Mouse (Mus musculus): ENCODE results near the gene Ipo9. TPM values are rescaled to one million over a fixed set of nuclear protein-coding genes. Genes with fewer than 3 reads are reported as not detected.

Gene Ipo9
- polyA plus RNA-seq, 1 experiment: 166 TPM

DNA sequence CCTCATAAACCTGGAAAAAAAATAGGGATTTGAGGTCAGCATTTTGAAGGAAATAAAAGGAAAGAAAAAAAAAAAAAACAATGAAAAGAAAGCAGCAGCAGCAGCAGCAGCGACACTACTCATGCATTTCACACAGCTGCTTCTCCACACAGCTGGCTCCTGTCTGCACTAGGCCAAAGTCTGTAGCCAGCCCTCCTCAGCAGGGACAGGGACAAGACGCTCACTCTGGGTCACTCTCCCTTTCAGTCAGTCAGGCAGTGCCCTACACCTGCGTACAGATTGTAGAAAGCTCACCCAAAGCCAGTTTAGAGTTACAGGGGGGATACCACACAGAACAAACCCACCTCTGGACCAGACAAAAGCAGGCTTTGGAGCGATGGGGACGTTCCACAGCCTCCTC, 27.6 kb upstream of the Ipo9 start:
- H3K27ac ChIP-seq (ENCODE audit: control insufficient read depth, insufficient read depth, low read length): no peak overlapping the region
- 97% methylated on average over 5 of the region's 5 CpGs for whole genome bisulfite sequencing
- no peaks in the 10 kb centered on the region for H3K4me1 ChIP-seq (replicated peaks; ENCODE audit: control insufficient read depth, insufficient read depth, low read length)
- TF ChIP-seq POLR2A (IDR thresholded peaks at IDR 0.05; ENCODE audit: control insufficient read depth, extremely low read depth, insufficient read depth, low read length, poor library complexity) (no peak), CTCF (IDR thresholded peaks at IDR 0.05; ENCODE audit: borderline replicate concordance, control insufficient read depth, extremely low read depth, insufficient read depth, low read length, poor library complexity) (no peak)
- no peaks in the 10 kb centered on the region for H3K27me3 ChIP-seq (ENCODE audit: control insufficient read depth, insufficient read depth, low read length)
- no peak for DNase-seq
- no peak overlapping the region for H3K4me3 ChIP-seq (ENCODE audit: control insufficient read depth, insufficient read depth, low read length)
- no peaks in the 10 kb centered on the region for H3K36me3 ChIP-seq (ENCODE audit: control insufficient read depth, insufficient read depth, low read length)

DNA sequence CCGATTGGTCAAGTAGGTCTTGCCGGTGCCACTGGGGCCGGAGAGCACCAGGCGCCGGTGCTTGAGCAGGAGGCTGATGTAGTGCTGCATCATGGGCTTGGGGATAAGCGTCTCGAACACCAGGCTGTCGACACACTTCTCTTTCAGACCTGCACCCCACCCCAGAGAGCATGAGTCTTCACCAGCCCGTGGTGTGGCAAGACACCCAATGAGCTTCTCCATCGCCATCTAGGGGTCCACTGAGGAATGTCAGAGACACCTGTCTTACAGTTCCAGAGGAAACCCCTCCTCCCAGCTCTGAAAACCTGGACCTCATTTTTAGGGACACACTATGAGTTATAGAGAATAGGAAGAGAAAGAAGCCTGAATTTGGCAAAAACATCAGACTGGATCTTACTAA, 22.0 kb upstream of the Ipo9 start:
- 61% methylated on average over 10 of the region's 10 CpGs for WGBS
- no peaks in the 10 kb centered on the region for H3K4me1 ChIP-seq (replicated peaks; ENCODE audit: control insufficient read depth, insufficient read depth, low read length)
- H3K36me3 ChIP-seq (ENCODE audit: control insufficient read depth, insufficient read depth, low read length): no peaks in the 10 kb centered on the region
- no peak overlapping the region for H3K27ac ChIP-seq (ENCODE audit: control insufficient read depth, insufficient read depth, low read length)
- H3K27me3 ChIP-seq (ENCODE audit: control insufficient read depth, insufficient read depth, low read length): no peaks in the 10 kb centered on the region
- no peak overlapping the region for H3K4me3 ChIP-seq (ENCODE audit: control insufficient read depth, insufficient read depth, low read length)
- peak; percentile 62 for DNase-seq
- TF ChIP-seq CTCF (IDR thresholded peaks at IDR 0.05; ENCODE audit: borderline replicate concordance, control insufficient read depth, extremely low read depth, insufficient read depth, low read length, poor library complexity) (no peak), POLR2A (IDR thresholded peaks at IDR 0.05; ENCODE audit: control insufficient read depth, extremely low read depth, insufficient read depth, low read length, poor library complexity) (no peak)

DNA sequence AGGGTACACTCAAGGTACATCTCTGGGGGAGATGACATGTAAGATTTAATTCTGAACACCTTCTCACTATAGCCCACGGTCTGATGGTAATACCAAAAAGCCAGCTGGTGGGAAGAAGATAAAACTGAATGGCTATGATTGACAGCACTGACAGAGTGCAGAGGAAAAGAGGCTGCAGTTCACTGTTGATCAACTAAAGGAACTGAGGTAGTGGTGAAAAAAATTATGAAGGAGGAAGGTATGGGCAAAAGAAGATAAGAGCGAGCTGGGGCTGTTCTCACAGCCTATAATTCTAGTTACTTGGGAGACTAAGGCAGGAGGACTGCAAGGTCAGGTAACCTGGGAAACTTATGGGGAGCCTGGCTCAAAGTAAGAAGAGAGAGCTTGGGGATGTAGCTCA, 21.1 kb upstream of the Ipo9 start:
- no peak for TF ChIP-seq CTCF (IDR thresholded peaks at IDR 0.05; ENCODE audit: borderline replicate concordance, control insufficient read depth, extremely low read depth, insufficient read depth, low read length, poor library complexity)
- no peak for TF ChIP-seq POLR2A (IDR thresholded peaks at IDR 0.05; ENCODE audit: control insufficient read depth, extremely low read depth, insufficient read depth, low read length, poor library complexity)
- Histone ChIP-seq H3K27me3 (ENCODE audit: control insufficient read depth, insufficient read depth, low read length) (no peaks in the 10 kb centered on the region), H3K4me1 (replicated peaks; ENCODE audit: control insufficient read depth, insufficient read depth, low read length) (no peaks in the 10 kb centered on the region), H3K27ac (ENCODE audit: control insufficient read depth, insufficient read depth, low read length) (no peak overlapping the region), H3K4me3 (ENCODE audit: control insufficient read depth, insufficient read depth, low read length) (no peak overlapping the region), H3K36me3 (ENCODE audit: control insufficient read depth, insufficient read depth, low read length) (no peaks in the 10 kb centered on the region)
- DNase-seq: no peak
- 82% methylated on average over 2 of the region's 2 CpGs for WGBS

DNA sequence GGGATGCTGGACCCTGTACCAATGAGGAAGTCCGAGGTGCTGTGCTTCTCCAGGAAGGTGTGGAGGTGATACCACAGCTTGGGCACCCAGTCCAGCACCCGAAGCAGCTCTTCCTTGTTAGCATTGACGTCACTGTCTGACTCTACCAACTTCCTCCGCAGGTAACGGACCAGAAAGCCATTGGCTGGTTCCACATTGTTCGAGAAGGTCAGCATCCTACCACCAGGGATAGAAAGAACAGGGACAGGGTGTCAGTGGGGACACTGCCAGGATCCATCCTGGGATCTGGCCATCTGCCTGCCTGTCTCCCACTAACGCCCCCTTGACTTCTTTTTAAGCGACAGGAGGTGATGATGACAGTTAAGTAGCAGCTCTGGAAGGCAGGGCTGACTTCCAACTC, 19.6 kb upstream of the Ipo9 start:
- Histone ChIP-seq H3K4me3 (ENCODE audit: control insufficient read depth, insufficient read depth, low read length) (no peak overlapping the region), H3K27me3 (ENCODE audit: control insufficient read depth, insufficient read depth, low read length) (no peaks in the 10 kb centered on the region), H3K4me1 (replicated peaks; ENCODE audit: control insufficient read depth, insufficient read depth, low read length) (no peaks in the 10 kb centered on the region), H3K36me3 (ENCODE audit: control insufficient read depth, insufficient read depth, low read length) (no peaks in the 10 kb centered on the region), H3K27ac (ENCODE audit: control insufficient read depth, insufficient read depth, low read length) (no peak overlapping the region)
- no peak for TF ChIP-seq CTCF (IDR thresholded peaks at IDR 0.05; ENCODE audit: borderline replicate concordance, control insufficient read depth, extremely low read depth, insufficient read depth, low read length, poor library complexity)
- TF ChIP-seq POLR2A (IDR thresholded peaks at IDR 0.05; ENCODE audit: control insufficient read depth, extremely low read depth, insufficient read depth, low read length, poor library complexity): no peak
- 93% methylated on average over 8 of the region's 8 CpGs for WGBS
- DNase-seq: no peak

DNA sequence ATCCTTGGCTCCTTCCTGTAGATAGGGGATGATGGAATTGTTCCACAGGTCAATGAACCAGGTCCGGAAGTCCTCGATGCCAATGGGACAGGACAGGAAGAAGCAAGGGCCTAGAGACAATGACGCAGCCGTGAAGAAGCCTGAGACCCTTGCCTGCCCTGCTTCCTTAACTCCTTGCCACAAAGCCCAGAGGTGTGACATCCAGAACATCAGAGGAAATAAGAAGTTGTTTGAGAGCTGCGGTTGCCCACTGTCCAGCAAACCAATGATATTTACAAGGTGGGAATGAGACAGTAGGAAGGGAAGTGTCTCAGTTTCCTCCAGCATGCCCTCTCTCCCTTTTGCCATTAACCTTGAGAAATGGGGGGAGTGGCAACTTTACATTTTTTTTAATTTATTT, 18.6 kb upstream of the Ipo9 start:
- Histone ChIP-seq H3K4me1 (replicated peaks; ENCODE audit: control insufficient read depth, insufficient read depth, low read length) (no peaks in the 10 kb centered on the region), H3K36me3 (ENCODE audit: control insufficient read depth, insufficient read depth, low read length) (no peaks in the 10 kb centered on the region), H3K27ac (ENCODE audit: control insufficient read depth, insufficient read depth, low read length) (no peak overlapping the region), H3K27me3 (ENCODE audit: control insufficient read depth, insufficient read depth, low read length) (no peaks in the 10 kb centered on the region), H3K4me3 (ENCODE audit: control insufficient read depth, insufficient read depth, low read length) (no peak overlapping the region)
- WGBS: 91% methylated on average over 5 of the region's 5 CpGs
- no peak for DNase-seq
- no peak for TF ChIP-seq POLR2A (IDR thresholded peaks at IDR 0.05; ENCODE audit: control insufficient read depth, extremely low read depth, insufficient read depth, low read length, poor library complexity)
- no peak for TF ChIP-seq CTCF (IDR thresholded peaks at IDR 0.05; ENCODE audit: borderline replicate concordance, control insufficient read depth, extremely low read depth, insufficient read depth, low read length, poor library complexity)

DNA sequence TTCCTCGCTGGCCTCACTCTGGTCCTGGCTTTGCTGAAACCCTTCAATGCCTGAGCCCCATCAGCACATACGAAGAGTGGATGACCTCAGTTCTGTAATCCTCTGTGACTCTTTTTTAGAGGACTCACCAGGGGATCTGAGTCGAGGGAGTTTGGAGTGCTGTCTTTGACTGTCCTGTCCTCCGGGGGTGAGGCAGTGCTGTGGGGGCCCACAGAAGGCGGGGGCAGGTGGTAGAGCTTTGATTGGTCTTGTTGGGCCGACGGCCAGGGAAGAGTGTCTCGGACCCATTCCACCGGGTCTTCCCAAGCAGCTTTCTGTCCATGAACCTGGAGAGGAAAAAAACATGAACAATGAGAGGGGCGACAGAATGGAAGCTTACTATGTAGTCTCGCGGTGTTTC, 13.2 kb upstream of the Ipo9 start:
- DNase-seq: no peak
- no peak overlapping the region for H3K27ac ChIP-seq (ENCODE audit: control insufficient read depth, insufficient read depth, low read length)
- WGBS: 95% methylated on average over 12 of the region's 12 CpGs
- H3K4me1 ChIP-seq (replicated peaks; ENCODE audit: control insufficient read depth, insufficient read depth, low read length): no peaks in the 10 kb centered on the region
- H3K27me3 ChIP-seq (ENCODE audit: control insufficient read depth, insufficient read depth, low read length): no peaks in the 10 kb centered on the region
- H3K36me3 ChIP-seq (ENCODE audit: control insufficient read depth, insufficient read depth, low read length): no peaks in the 10 kb centered on the region
- no peak overlapping the region for H3K4me3 ChIP-seq (ENCODE audit: control insufficient read depth, insufficient read depth, low read length)
- TF ChIP-seq POLR2A (IDR thresholded peaks at IDR 0.05; ENCODE audit: control insufficient read depth, extremely low read depth, insufficient read depth, low read length, poor library complexity) (no peak), CTCF (IDR thresholded peaks at IDR 0.05; ENCODE audit: borderline replicate concordance, control insufficient read depth, extremely low read depth, insufficient read depth, low read length, poor library complexity) (no peak)

DNA sequence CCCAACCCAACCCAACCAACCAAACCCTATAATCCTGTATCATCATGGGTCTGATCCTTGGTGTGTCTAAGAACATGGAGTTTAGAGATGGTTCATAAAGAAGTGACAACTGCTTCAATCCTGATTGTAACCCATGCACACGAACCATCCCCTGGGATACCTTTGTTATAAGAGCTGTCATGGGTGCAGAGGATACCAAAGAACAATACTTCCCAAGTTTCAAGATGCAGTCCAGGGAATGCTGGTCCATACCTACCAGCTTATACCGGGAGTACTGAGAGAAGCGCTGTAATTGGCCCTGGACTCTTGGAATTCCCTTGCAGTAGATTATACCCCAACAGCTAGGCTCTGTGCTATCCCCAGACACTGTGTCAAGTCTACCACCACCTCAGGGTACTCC, 11.6 kb upstream of the Ipo9 start:
- TF ChIP-seq POLR2A (IDR thresholded peaks at IDR 0.05; ENCODE audit: control insufficient read depth, extremely low read depth, insufficient read depth, low read length, poor library complexity): no peak
- no peak for TF ChIP-seq CTCF (IDR thresholded peaks at IDR 0.05; ENCODE audit: borderline replicate concordance, control insufficient read depth, extremely low read depth, insufficient read depth, low read length, poor library complexity)
- Histone ChIP-seq H3K4me3 (ENCODE audit: control insufficient read depth, insufficient read depth, low read length) (no peak overlapping the region), H3K27me3 (ENCODE audit: control insufficient read depth, insufficient read depth, low read length) (no peaks in the 10 kb centered on the region), H3K4me1 (replicated peaks; ENCODE audit: control insufficient read depth, insufficient read depth, low read length) (no peaks in the 10 kb centered on the region), H3K36me3 (ENCODE audit: control insufficient read depth, insufficient read depth, low read length) (no peaks in the 10 kb centered on the region), H3K27ac (ENCODE audit: control insufficient read depth, insufficient read depth, low read length) (no peak overlapping the region)
- DNase-seq: no peak
- WGBS: 97% methylated on average over 3 of the region's 3 CpGs

Data from thymus, adult 2 months (tissue).